Mouse (Mus musculus): ENCODE data around the gene Pnrc2.
A peak's percentile ranks its signal among the peaks of the same experiment; 100 is the strongest.

Gene Pnrc2

DNA sequence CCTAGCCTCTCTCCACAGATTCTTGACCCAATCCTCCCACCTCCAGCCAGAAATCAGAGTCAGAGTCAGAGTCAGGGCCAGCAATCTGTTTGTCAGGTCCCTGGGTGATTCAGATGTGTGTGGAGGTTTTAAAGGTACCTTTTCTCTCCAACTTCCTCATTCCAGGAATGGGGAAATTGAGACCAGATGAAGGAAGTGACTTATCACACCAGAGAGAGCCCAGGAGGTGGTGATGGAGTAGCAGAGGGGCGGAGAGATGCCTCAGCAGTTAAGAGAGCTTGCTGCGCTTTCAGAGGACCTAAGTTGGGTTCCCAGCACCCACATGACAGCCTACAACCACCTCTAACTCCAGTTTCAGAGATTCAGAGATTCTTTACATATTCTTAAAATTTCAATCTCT is 17.9 kb upstream of the Pnrc2 start:
- no peak for DNase-seq (ENCODE audit: low read depth, low spot score)

DNA sequence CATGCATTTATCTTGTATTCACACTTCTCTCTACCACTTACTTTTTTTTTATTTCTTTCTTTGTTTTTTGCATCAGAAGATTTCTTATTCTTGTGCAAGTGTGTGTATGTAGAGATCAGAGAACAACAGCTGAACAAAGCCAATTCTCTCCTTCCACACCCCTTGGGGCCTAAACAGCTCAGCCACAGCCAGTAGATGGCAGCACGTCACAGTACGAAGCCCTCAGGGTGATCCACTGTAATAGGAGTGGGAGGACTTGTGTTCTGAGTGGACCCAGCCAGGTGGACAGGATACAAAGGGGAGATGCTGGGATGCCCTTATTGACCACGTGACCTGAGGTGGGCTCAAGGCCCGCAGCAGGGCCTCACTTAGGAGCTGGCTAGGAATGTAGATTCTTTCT is 16.2 kb upstream of the Pnrc2 start:
- DNase-seq (ENCODE audit: low read depth, low spot score) = peak; percentile 68

DNA sequence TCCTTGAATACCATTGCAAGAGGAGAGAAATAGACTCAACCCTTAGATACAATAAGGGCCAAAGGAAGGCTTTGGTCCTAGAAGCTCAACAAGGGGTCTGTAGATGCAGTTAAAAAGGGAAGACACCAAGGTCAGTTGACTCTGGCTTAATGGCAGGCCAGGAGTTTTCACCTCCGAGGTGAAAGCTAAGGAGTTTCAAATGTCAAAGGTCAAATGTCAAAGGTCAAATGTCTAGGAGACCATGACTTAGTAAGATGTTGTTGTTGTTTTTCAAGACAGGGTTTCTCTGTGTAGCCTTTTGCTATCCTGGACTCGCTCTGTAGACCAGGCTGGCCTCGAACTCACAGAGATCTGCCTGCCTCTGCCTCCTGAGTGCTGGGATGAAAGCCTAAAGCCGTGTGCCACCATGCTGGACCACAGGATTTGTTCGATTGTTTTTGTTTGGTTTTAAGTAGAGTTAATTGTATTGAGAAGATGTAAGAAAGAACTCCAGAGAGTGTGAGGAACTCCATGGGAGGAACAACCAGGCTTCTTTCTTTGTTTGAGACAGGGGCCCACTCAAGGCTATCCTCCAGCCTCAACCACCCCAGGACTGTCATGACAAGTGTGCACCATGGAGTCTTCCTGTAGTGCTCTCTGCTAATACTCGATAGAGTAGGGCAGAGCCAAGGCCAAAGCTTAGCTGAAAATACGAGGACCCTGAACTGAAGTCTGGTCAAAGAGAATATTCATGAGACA is 15.7 kb upstream of the Pnrc2 start:
- no peak for DNase-seq (ENCODE audit: low read depth, low spot score)

DNA sequence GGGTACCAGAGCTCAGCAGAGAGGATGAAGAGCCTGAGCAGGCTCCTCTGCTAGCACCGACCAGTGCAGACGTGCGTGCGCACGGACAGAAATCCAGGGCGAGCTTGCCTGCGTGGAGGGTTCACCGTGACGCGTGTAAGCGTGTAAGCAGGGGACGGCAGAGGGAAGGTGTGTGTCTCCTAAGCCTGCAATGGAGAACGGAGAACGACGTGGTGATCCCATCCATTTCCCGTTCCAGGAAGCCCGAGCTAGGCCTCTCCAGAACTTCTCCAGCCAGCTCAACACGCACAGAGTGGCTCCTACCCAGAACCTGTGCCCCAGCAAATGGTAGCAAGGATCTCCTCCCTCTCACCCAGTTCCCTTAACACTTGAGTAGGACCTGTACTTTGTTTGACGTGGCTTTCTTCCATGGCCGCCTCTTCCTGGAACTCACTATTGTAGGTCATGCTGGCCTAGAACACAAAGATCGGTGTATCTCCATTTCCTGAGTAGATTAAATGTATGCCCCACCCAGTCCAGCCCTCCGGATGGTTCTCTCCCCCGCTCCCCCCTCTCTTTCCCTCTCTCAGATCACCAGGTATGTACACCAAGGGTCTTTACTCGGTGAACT is 14.9 kb upstream of the Pnrc2 start:
- no peak for DNase-seq (ENCODE audit: low read depth, low spot score)

DNA sequence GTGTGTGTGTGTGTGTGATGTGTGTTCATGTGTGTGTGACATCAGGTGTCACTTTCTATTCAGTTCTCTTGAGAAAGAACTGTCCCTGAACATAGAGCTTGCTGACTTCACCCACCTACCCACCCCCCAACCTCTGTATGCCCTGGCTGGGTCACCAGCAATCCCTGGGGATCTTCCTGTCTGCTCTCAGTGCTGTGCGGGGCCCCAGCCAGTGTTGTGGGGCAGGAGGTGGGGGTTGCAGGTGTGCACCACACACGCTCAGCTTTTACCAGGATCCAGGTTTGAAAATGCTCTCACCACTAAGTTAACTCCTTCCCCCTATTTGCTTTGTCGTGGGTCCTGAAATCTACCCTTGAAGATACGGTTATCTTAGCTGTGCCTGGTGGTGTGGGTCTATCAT is 12.5 kb upstream of the Pnrc2 start:
- DNase-seq (ENCODE audit: low read depth, low spot score) = no peak

DNA sequence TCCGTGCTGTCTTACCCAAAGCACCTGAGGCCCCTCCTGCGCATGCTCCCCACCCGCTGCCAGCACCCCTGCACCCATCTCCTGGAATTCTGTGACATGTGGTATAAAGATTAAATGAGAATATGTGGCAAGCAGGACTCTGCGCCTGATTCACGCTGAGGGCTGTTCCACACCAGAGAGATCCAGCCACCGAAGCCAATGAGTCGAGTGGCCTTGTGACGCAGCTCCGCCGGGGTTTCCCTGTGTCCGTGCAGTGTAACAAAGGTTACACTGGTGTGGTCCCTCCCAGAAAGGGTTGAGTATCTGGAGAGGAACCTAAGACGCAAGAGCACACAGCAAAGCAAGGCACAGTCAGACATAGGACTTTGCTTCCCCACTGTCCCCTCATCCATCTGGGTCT is 12.0 kb upstream of the Pnrc2 start:
- no peak for DNase-seq (ENCODE audit: low read depth, low spot score)

DNA sequence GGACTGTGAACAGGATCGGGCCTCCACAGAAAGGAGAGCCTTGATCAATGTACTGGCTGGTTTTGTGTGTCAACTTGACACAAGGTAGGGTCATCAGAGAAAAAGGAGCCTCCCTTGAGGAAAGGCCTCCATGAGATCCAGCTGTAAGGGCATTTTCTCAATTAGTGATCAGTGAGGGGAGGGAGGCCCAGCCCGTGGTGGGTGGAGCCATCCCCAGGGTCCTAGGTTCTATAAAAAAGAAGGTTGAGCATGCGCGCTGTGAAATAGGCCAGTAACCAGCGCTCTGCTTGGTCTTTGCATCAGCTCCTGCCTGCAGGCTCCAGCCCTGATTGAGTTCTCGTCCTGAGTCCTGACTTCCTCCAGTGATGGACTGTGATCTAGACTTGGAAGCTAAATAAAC is 10.9 kb upstream of the Pnrc2 start:
- DNase-seq (ENCODE audit: low read depth, low spot score) = no peak

DNA sequence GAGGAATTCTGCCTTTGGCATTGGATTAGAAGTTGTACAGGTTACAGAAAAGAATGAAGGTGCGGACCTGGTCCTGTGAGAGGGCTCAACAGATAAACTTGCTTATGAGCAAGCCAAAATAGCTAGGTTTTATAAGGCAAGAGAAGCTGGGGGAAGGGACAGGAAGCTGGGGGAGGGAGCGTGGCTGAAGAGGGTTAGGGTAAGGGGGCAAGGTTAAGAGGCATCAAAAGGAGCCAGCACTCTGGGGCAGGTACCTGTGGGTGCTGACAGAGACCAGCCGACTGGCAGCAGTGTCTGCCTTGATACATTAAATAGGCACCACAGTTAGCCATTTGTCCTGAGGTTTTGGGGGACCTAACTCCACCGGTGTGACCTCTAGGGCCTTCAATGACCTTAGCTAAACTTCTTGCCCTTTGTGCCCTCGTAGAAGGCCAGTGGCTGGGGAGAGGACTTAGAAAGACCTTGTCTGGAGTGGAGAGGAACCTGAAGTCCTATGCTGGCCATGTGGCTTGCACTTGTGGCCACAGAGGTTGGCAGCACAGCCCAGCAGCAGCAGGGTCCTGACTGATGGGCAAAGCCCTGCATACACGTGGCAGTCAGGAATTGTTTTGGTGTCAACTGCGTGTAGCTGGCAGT is 10.3 kb upstream of the Pnrc2 start:
- DNase-seq (ENCODE audit: low read depth, low spot score) = no peak

DNA sequence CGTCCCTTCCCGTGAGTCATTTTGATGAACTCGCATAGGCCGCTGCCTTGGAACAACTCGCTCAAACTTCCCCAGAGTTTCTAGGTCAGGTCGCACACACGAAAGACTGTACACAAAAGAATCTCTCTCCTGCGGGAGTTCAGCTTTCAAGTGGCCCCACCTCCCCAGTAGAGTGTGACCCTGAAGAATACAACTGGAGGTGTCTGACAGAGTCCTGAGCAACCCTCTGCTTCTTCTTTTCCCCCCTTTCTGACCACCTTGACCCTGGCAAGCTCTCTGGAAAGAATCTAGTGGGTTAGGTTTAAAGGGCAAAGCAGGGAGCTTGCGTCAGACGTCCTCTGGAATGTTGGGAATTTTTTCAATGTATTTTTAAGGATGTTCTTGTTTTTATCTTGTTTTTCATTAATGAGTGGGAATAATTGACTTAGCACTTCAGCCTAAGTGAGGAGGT is 9.8 kb upstream of the Pnrc2 start:
- DNase-seq (ENCODE audit: low read depth, low spot score) = no peak

DNA sequence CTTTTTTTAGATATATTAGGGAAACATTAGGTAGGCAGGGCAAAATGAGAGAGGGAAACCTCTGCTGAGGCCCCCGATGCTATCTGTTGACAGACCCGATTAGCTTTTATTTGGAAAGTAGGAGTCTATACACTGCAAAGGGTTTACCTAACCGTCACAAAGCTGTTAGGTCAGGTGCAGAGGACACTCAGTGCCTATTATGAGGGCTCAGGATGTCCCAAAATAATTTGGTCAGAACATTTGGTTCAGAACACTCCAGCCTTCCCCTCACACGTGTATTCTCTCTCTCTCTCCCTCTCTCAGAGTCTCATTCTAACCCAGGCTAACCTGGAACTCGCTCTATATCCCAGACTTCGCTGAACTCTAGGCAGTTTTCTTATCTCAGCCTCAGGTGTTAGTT is 8.4 kb upstream of the Pnrc2 start:
- no peak for DNase-seq (ENCODE audit: low read depth, low spot score)

DNA sequence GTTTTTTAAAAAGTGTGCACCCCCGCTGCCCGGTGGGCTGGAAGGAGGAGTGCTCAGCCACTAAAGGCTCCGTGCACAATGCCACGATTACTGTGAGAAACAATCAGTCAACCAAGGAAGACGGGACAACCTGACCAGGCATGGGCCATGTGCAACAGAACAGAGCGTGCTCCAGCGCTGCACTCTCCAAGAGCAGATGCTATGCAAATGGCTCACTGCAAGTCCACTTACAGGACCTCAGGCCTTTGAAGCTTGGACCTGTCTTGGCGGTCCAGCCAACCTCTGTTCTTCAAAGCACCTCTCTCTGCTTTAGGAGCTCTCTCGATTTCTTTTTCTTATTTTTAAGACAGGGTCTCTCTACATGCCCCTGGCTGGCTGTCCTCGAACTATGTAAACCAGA is 6.9 kb upstream of the Pnrc2 start:
- DNase-seq (ENCODE audit: low read depth, low spot score) = no peak

DNA sequence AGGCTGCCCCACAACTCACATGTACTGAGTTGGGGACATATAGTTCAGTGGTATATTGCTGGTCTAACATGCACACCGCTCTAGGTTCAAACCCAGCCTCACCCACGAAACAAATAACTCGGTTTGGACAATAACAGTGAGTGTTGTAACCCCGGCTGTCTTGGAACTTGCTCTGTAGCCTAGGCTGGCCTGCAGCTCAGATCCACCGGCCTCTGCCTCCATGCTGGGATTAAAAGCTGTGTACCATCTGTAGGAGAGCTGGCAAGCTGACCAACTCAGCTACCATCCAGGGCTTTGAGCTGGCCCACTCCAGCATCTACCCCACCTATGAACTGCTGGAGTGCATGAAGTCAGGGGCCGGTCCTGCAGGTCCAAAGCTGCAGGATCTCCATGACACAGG is 6.4 kb upstream of the Pnrc2 start:
- DNase-seq (ENCODE audit: low read depth, low spot score) = no peak

DNA sequence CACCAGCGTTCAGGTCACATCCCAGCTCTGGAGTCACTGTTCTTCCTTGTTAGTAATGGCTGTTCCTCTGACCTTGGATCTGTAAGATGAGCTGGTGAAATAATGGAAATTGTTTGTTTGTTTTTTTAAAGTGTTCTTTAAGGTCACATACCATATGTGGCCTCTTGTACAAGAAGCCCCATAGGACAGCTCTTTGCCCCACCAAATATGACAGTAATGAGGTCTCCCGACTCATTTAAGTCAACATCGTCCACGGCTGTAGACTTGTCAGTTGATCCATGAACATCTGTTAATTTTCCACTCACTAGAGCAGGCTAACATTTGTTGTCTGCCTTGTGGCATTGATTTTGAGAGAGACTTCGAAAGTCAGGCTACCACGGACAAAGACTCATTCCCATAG is 5.4 kb upstream of the Pnrc2 start:
- no peak for DNase-seq (ENCODE audit: low read depth, low spot score)

DNA sequence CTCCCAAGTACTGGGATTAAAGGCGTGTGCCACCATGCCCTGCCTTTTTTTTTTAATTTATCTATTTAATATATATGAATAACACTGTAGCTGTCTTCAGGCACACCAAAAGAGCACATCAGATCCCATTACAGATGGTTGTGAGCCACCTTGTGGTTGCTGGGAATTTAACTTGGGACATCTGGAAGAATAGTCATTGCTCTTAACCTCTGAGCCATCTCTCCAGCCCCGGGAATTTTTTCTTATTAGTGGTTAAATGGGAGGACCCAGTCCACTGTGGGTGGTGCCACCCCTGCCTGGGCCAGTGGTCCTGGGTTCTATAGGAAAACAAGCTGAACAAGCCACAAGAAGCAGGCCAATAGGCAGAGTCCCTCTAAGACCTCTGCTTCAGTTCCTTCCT is 4.1 kb upstream of the Pnrc2 start:
- no peak for DNase-seq (ENCODE audit: low read depth, low spot score)

DNA sequence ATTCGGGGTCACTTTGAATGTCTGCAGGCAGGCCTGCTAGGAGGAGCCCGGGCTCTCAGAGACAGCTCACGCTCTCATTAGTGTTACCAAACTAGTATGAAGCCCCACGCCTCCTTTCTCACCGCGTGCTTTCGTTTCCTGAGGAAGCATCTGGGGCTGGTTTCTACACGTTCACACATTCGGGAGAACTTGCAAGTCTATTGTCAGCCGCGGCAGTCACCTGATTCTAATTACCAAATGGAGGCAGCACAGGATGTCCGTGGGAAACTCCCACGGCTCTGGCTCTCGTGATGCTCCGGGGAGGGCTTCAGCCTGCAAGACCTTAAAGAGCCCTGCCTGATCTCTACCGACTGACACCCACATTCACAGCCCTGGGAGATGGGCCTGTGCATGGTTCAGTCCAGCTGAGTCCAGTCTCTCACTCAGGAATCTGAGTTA is 3.0 kb upstream of the Pnrc2 start:
- DNase-seq (ENCODE audit: low read depth, low spot score) = peak; percentile 74

DNA sequence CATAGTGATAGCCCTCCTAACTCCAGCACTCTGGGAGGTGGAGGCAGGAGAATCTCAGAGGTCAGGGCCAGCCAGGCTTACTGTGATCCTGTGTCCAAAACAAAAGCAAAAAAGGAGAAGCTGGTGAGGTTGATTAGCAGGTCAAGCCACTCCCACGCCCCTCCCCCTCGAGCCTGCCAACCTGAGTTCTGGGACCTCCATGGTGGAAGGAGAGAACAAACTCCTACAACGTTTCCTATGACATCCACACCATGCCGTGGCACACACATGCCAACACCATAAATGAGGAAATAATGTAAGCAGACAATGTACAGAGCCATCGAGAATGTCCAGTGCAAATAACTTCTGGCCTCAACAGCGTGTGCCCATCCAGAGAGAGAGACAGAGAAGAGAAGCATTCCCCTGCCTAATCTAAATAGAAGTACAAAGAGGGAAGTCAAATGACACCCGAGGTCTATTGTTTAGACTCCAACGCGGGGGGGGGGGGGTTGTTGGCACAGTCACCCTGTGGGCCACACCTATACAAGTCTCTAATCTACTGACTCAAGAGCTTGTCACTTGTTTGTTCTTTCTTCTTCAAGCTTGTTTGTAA is 2.4 kb upstream of the Pnrc2 start:
- no peak for DNase-seq (ENCODE audit: low read depth, low spot score)

DNA sequence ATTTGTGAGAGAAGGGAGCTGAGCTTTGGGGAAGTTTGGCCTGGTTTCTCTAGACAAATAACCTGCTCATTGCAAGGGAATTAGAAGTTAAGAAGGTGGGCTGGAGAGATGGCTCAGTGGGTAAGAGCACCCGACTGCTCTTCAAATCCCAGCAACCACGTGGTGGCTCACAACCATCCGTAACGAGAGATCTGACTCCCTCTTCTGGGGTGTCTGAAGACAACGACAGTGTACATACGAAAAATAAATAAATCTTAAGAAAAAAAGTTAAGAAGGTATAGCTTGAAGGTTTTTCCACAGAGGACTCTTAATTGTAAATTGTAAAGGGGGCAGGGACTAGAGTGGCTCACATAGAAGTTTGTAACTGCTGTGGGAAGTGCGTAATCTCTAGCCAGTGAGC is 1.9 kb upstream of the Pnrc2 start:
- no peak for DNase-seq (ENCODE audit: low read depth, low spot score)

DNA sequence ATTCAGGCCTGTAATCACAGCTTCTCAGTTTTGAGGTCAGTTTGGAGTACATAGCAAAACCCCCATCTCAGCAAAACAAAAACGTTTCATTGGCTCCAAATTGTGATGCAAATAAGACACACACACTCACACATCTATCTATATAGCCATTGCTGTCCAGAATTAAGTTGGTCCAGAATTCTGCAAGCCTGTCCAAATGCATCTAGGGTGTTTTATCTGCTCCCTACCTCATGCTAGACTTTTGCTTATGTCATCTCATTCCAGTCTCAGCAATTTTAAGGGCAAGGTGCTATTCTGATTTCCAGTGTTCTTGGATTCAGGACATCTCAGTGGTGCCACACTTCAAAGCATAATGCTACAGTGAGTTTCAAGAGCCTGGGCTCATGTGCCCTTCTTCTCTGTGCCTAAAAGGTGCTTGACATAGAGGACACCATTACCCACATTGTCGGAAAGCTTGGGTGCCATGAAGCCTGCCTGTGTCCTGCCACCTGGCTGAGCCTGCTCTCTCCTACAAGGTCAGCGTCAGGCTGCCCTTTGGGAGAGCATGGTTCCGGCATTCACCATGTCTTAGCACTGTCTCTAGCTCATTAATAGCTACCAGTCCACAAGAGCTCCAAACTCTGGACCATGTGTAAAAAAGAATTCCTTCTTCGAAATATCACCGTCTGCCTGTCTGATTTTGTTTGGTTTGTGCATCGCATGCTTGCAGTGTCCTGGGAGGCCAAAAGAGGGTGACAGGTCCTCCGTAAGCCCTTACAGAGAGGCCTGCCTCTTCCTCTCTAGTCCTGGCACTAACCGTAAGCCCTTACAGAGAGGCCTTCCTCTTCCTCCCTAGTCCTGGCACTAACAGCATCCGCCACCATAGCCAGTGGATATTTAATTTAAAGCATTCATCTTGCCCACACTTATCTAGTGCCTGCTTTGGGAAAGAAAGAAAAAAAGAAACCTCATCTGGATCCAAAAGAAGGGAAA is 1.2 kb upstream of the Pnrc2 start:
- no peak for DNase-seq (ENCODE audit: low read depth, low spot score)

DNA sequence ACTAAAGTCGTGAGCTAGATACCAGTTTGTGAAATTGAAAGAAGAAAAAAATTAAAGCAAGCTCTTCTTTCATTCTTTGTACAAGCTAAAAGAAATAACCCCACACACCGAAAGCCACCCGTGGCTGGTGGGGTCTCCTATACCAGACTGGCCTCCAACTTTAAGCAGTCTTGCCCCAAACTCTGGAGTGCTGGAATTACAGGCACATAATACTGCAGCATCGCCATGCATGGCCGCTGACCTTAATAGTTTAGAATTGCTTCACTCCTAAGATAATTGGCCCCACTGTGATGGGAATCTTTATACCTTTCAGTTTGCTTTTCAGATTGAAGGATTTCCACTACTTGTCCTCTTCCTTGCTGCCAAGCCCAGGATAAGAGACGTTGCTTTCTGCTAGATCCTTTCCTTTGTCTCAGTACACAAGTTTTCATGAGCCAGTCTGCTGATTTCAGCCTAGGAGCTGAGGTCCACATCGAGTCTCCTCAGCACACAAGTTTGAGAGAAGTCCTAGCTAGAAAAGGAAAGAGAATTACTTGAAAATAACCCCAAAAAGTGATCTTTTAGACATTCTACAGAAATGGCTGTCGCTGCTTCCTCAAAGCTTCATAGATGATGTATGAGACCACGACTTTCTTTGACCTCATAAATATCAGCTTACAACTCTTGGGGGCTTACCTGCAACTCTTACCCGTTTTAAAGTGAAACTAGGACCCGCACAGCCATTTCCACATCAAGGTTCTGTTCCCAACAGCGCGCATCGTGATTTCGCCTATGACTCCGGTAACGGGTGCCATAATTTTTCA is 860 bp downstream of the Pnrc2 start:
- no peak for DNase-seq (ENCODE audit: low read depth, low spot score)

DNA sequence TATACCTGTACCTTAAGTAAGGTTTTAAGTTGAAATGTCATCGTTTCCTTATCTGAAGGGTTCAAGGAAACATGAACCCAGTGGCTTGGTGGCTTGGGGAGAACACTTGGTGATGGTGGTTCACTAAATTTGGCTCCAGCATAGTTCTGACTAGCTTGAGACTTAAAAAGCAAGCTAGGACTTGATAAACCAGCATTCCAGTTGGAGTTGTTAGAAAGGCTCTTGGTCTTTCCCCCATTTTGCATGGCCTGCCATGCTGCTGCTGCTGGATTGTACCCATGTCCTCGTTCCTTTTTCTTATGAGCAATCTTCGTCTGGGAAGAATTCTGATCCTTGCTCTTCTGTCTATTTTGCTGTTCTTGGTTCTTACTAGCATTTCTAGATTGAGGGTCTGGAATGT is 1.6 kb downstream of the Pnrc2 start:
- DNase-seq (ENCODE audit: low read depth, low spot score) = no peak

Measured in forelimb bud, embryonic 11.5 days (tissue).